Mouse (Mus musculus): ENCODE measurements around the gene Vtn. TPM values are rescaled to one million over a fixed set of nuclear protein-coding genes. Genes with fewer than 3 reads are reported as not detected.
"Not testable (repeated sequence)": the region's sequence is repeated elsewhere in the genome, so short reads cannot be mapped to it uniquely, and the experiment has no call there.

Vtn gene
- total RNA-seq, 2 experiments from 2014 or later = not detected

DNA sequence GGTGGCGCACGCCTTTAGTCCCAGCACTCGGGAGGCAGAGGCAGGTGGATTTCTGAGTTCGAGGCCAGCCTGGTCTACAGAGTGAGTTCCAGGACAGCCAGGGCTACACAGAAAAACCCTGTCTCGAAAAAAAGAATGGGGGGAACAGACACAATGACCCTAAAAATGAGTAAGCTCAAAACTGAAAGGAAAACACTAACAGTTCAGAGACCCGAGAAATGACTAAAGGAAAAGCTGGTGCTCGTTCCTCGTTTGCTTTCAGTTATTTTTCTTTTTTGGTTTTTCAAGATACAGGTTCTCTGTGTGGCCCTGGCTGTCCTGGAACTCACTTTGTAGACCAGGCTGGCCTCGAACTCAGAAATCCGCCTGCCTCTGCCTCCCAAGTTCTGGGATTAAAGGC lies 32.6 kb downstream of the Vtn start:
- not testable (repeated sequence) for ATAC-seq (ENCODE audit: poor library complexity, severe bottlenecking)

DNA sequence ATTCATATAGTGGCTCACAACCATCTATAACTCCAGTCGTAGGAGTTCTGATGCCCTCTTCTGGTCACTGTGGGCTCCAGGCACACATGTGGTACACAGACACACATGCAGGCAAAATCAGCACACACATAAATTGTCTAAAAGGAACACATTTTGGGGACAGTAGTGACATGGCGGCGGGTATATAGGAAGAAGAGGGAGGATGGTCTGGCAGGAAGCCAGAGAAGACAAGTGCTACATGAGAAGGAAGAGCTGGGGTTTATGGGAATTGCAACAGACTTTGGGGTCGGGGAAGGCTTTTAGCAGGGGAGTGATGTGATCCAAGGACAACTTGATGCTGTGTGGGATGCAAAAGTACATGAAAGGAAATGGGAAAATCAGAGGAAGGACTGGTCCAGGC lies 35.6 kb downstream of the Vtn start:
- no peak for ATAC-seq (ENCODE audit: poor library complexity, severe bottlenecking)

DNA sequence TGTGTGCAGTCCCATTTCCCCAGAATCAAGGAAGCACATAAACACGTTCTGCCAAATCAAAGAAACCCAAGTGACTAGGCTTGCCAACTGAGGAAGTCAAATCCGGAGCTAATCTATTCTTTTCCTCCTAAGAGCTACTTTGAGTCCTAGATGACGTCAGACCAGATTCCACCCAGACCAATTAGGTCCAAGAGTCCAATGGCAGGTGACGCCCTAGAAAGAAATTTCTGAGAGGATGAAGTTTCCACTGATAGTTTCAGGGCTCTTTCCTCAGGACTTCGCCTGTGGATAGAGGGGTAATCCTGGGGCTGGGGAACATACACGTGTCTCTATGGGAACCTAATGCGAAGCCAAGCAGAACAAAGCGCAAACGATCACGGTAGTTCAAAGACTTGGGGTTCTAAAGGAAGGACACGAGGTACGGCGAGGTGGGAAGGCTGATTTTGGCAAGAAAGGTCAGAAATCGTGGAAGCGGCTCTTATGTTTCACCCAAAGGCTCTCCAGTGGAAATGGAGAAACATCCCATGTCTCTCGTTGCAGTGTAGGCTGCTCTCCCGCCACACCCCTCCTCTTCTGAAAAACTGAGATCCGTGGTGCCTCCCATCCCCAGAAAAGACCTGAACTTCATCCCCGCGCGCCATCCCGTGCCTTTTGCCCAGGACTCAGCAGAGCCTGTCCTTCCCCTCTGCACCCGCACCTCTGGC lies 36.6 kb downstream of the Vtn start:
- no peak for ATAC-seq (ENCODE audit: poor library complexity, severe bottlenecking)

DNA sequence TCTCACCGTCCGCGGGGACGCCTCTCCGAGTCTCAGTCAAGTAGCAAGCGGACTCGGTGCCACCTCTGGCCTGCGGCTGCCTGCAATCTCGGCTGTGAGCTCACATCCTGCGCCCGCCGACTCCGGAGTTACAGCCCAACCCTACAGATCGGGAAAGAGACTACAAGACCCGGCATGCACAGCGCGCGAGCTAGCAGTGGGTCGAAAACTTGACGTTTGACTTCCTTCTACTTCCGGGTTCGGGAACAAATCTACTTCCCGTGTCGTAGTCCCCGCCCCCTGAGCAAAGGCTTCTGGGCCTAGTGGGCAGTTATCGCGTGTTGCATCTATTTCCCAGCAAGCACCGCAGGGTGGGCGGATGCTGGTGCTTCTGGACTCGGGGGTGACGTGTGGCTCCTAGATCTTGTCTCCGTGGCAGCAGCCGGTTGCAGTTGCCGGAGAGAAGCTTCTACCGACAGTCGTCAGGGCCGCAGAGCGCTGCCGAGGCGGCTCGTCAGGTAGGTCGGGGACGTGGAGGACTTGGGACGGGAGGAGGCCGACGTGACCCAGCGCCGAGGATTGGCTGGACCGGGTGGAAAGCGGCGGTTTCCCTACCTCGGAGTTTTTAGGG lies 37.3 kb downstream of the Vtn start, which contains the start of the genes Tnfaip1 and Ift20:
TSS of gene Tnfaip1 (minus strand) at position 253 of the 610 bp plus-strand sequence.
TSS of gene Ift20 (plus strand) at position 282 of the 610 bp plus-strand sequence.
- peak; percentile 95 for ATAC-seq (ENCODE audit: poor library complexity, severe bottlenecking)

DNA sequence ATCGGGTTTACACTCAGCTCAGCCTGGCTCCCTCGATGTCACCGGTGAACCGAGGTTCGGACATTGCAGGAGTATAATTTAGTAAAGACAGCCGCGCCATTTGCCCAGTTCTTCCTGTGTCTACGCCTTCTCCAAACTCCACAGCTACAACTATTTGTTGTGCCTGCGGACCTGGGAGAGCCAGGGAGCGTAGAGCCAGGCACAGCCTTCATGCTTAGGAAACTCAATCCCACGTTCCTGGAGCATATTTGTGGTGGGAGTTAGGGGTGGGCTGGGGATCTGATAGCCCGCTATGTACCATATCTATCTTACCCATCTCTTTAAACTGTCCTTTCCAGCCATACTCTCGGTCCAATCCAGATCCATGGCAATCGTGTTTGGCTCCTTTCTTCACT lies 37.8 kb downstream of the Vtn start:
- ATAC-seq (ENCODE audit: poor library complexity, severe bottlenecking) = no peak; the same call in 1 of the 2 replicates

DNA sequence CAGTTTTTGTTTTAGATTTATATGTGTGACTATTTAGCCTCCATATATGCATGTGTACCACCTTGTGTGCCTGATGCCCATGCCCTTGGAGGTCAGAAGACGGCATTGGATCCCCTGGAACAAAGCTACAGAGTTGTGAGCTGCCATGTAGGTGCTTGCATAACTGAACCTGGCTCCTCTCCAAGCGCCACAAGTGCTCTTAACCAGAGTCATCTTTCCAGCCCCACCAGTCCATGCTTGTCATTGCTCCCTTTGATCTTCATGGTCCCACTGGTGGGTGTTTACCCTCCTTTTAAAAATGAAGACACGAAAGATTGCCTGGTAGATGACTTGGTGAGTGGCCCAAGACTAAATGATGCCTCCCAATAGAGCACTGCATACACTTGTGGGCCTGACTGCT lies 41.5 kb downstream of the Vtn start:
- ATAC-seq (ENCODE audit: poor library complexity, severe bottlenecking) = no peak

DNA sequence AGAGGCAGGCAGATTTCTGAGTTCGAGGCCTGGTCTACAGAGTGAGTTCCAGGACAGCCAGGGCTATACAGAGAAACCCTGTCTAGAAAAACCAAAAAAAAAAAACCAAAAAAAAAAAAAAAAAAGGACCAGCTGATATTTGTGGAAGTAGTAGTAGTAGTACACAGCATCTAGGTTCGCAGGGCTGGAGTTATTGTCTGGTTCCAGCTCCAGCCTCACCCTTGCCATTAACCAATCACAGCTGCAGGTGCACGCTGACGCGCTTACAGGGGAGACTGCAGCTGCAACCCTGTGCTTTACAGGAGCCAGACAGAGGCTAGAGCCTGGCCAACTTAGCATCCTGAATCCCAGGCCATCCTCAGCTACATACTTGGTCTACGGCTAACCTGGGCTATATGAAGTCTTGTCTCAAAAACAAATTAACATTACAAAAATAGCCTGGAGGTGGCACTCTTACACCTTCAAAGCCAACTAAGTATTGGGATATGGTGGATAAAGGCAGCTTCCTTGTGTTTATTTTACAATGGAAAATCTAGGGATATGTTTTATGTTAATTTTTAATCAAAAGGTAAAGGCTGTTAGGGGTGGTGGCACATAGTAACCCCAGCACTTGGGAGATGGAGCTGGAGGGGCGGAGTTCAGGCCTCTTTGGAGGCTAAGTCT lies 45.7 kb downstream of the Vtn start:
- ATAC-seq (ENCODE audit: poor library complexity, severe bottlenecking) = no peak

DNA sequence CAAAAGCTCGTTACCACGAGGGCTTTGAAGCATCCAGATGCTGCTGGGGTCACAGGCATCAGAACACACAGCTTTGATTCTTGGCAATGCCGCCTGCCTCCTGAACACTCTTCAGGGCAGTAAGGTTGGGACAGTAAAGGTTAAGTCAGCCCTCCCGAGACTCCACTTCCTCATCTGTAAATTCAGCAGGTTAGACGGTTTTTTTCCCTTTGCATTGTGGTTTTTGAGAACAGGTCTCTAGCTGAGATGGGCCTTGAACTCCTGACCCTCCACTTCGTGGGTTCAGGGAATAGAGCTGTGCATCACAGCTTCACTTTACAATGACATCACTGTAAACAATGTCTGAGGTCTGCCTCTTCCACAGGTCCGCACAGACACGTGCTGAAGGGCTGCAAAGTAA lies 46.3 kb downstream of the Vtn start:
- no peak for ATAC-seq (ENCODE audit: poor library complexity, severe bottlenecking)

DNA sequence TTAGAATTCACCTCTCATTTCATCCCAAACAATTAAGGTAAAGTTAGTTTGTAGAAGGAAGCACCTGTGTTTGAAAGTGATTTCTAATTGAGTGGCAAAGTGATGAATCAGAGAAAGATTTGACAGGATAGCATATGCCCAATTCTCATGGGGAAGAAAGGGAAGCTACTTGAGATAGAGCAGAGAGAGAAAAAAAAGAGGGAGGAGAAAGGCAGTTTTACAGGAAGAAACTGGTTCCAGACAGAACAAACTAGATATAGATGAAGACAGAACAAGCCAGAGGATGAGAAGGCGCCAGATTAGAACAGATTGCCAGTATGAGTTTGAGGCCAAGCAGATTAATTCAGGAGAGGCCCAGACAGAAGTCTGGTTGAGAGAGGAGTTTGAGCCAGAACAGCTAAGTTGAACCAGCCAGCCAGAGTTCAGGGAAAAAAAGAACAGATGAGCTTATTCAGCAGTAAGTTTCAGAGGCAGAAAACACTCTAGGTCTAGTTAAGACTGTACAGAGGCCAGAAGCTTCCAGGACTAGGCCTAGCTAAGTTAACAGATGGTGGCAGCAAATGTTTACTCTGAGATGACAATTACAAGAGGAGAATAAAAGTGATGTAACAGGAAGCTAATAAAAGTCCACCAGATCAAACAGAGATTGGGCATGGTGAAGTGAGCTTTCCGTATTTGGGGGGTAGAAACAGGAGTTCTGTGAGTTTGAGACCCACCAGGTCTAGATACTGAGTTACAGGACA lies 49.0 kb downstream of the Vtn start:
- ATAC-seq (ENCODE audit: poor library complexity, severe bottlenecking) = no peak

DNA sequence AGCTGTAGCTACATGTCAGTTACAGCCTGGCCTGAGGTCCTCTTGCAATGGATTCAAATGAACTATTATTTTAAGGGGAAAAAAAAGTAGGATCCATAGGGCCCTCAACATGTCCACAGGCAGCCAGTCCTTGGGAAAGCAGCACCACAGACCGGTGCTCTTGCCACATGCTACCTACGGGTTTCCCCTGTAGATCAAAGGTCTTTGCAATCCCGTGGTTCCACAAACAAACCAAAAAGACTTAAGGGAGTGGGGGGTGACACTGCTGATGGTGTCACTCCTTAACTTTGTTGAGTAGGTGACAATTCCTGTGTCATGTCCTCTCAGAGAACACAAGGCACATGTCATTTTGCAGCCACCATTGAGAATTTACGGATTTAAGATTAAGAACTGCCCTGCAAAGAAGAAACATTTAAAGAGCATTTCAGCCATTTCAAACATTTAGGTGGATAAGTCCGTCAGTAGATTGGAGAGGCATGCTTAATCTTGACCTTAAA lies 50.6 kb downstream of the Vtn start:
- no peak for ATAC-seq (ENCODE audit: poor library complexity, severe bottlenecking)

DNA sequence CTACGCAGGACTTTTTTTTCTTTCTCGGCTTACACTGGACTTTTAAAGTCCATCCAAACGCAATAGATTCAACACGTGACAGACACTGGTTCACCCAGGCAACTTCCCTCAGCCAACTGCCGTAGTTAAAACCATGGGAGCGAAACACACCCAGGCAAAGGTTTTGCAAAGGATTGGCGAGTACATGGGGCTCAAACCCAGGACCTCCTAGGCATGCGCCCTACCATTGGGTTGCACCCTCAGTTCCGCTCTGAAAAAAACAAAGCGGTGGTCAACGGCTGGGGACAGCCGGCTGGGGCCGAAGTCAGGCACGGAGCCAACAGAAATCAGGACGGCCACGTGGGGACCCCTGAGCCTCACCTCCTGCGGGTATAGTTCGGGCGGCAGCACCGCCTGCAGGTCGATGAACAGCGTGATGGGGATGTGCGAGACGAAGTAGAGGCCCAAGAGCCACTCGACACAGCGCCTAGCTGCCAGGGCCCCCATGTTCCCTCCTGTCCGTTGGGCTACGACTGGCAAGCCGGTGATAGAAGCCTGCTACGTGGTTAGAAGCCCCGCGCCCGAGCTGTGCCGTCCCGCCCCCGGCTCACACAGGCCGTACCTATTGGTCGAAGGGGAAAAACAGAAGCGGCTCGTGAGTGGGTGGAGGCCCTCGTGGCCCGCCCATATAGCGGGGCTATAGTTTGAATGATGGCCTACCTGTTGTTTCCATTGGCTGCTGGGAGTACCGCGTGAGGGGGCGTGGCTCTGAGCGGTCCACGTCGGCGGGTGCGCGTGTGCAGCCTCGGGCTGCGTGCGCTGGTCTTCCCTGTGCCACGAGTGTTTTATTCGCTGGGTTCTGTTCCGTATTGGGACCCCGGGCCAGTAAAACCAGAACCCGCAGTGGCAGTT lies 51.5 kb downstream of the Vtn start, which contains the start of gene Tmem97:
TSS of gene Tmem97 (minus strand) at position 610 of the 891 bp plus-strand sequence.
- peak; percentile 100 for ATAC-seq (ENCODE audit: poor library complexity, severe bottlenecking)

DNA sequence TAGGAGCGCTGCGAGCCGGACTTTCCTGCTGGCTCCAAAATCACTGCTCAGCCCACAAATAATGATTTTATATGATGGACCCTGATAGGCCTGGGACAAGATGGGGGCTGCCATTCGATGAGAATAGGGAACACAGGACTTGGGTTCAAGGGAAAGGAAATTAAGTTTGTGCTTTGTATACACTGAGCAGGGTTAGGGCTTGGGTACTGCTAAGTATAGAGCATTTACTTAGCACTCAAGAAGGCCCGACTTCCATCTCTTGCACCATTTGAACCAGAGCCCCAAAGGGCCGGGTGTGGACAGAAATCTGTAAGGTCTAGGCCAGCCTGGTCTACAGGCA lies 52.1 kb downstream of the Vtn start:
- ATAC-seq (ENCODE audit: poor library complexity, severe bottlenecking) = no peak

Other genes starting within 250 kb of the Vtn start
- gene 2610507B11Rik, start 237.3 kb upstream of the Vtn start, total RNA-seq (2015) = 33.7 and 43.5 TPM in 2 replicates
- 54.6 and 57.2 TPM in 2 replicates for gene 2610507B11Rik, start 237.3 kb upstream of the Vtn start, total RNA-seq (2017)
- 0.56 TPM in 1 of 2 replicates, not detected in the other for gene BC030499, start 208.2 kb upstream of the Vtn start, total RNA-seq (2015)
- 0.18 and 0.77 TPM in 2 replicates for gene BC030499, start 208.2 kb upstream of the Vtn start, total RNA-seq (2017)
- 23.6 and 31.6 TPM in 2 replicates for gene Spag5, start 197.6 kb upstream of the Vtn start, total RNA-seq (2015)
- gene Spag5, start 197.6 kb upstream of the Vtn start, total RNA-seq (2017) = 60.7 and 63.2 TPM in 2 replicates
- 0.62 and 1.7 TPM in 2 replicates for gene Aldoc, start 176.1 kb upstream of the Vtn start, total RNA-seq (2015)
- gene Aldoc, start 176.1 kb upstream of the Vtn start, total RNA-seq (2017) = 1.0 and 1.6 TPM in 2 replicates
- gene Pigs, start 170.7 kb upstream of the Vtn start, total RNA-seq (2015) = 31.8 and 33.5 TPM in 2 replicates
- 21.5 and 22.4 TPM in 2 replicates for gene Pigs, start 170.7 kb upstream of the Vtn start, total RNA-seq (2017)
- 94.0 and 96.6 TPM in 2 replicates for gene Unc119, start 155.6 kb upstream of the Vtn start, total RNA-seq (2015)
- gene Unc119, start 155.6 kb upstream of the Vtn start, total RNA-seq (2017) = 54.2 and 56.7 TPM in 2 replicates
- not detected in 2 replicates for gene Foxn1, start 112.5 kb upstream of the Vtn start, total RNA-seq (2015)
- gene Foxn1, start 112.5 kb upstream of the Vtn start, total RNA-seq (2017) = not detected in 2 replicates
- gene Slc13a2, start 76.9 kb upstream of the Vtn start, total RNA-seq (2015) = 0.51 TPM in 1 of 2 replicates, not detected in the other
- gene Slc13a2, start 76.9 kb upstream of the Vtn start, total RNA-seq (2017) = not detected in 2 replicates
- gene Slc46a1, start 33.4 kb upstream of the Vtn start, total RNA-seq (2015) = 0.46 TPM in 1 of 2 replicates, not detected in the other
- 0.33 and 0.77 TPM in 2 replicates for gene Slc46a1, start 33.4 kb upstream of the Vtn start, total RNA-seq (2017)
- 0.23 TPM in 1 of 2 replicates, not detected in the other for gene Sarm1, start 1.3 kb upstream of the Vtn start, total RNA-seq (2015)
- gene Sarm1, start 1.3 kb upstream of the Vtn start, total RNA-seq (2017) = not detected in 2 replicates
- gene Sebox, start 4.4 kb downstream of the Vtn start, total RNA-seq (2015) = not detected in 2 replicates
- gene Sebox, start 4.4 kb downstream of the Vtn start, total RNA-seq (2017) = not detected in 2 replicates
- gene Tmem199, start 13.1 kb downstream of the Vtn start, total RNA-seq (2015) = 18.5 and 24.4 TPM in 2 replicates
- 26.1 and 27.3 TPM in 2 replicates for gene Tmem199, start 13.1 kb downstream of the Vtn start, total RNA-seq (2017)
- gene Poldip2, start 13.1 kb downstream of the Vtn start, total RNA-seq (2015) = 13.4 and 22.4 TPM in 2 replicates
- 15.9 and 23.1 TPM in 2 replicates for gene Poldip2, start 13.1 kb downstream of the Vtn start, total RNA-seq (2017)
- gene Tnfaip1, start 37.2 kb downstream of the Vtn start, total RNA-seq (2015) = 13.2 and 13.4 TPM in 2 replicates
- 6.8 and 10.2 TPM in 2 replicates for gene Tnfaip1, start 37.2 kb downstream of the Vtn start, total RNA-seq (2017)
- 80.0 and 89.7 TPM in 2 replicates for gene Ift20, start 37.3 kb downstream of the Vtn start, total RNA-seq (2015)
- gene Ift20, start 37.3 kb downstream of the Vtn start, total RNA-seq (2017) = 96.0 and 119 TPM in 2 replicates
- gene Tmem97, start 51.7 kb downstream of the Vtn start, total RNA-seq (2015) = 24.9 and 25.6 TPM in 2 replicates
- 12.2 and 18.0 TPM in 2 replicates for gene Tmem97, start 51.7 kb downstream of the Vtn start, total RNA-seq (2017)
- gene Nlk, start 198.3 kb downstream of the Vtn start, total RNA-seq (2015) = 13.9 and 14.0 TPM in 2 replicates
- 22.2 and 29.6 TPM in 2 replicates for gene Nlk, start 198.3 kb downstream of the Vtn start, total RNA-seq (2017)